Mouse (Mus musculus): ENCODE results near the gene Hnrnph3.

GRCm38 (mm10) chr10:63043154-63043553 is 19.1 kb upstream of the Hnrnph3 start:
- TF ChIP-seq POLR2A (IDR thresholded peaks at IDR 0.05; ENCODE audit: control insufficient read depth, low read depth, low read length) = no peak
- TF ChIP-seq CTCF (IDR thresholded peaks at IDR 0.05; ENCODE audit: control insufficient read depth, insufficient read depth, insufficient replicate concordance, low read depth, low read length) = no peak
